Mouse (Mus musculus): Measurements from ENCODE around the gene Tnfrsf26.

- TF ChIP-seq CTCF (conservative IDR thresholded peaks at IDR 0.05; ENCODE audit: insufficient read depth, insufficient read length, low read depth, low read length) (no peak), POLR2A (IDR thresholded peaks at IDR 0.05; ENCODE audit: low read depth, low read length) (no peak)
These were observed 4.0 kb downstream of the Tnfrsf26 start for GRCm38 (mm10) chr7:143624561-143624960.

Measured in kidney, adult 2 months (tissue).